Mouse (Mus musculus): ENCODE measurements around the gene Rgl1. TPM values are rescaled to one million over a fixed set of nuclear protein-coding genes. Genes with fewer than 3 reads are reported as not detected.

Rgl1 gene
- polyA plus RNA-seq, 1 experiment, result 14.4 TPM

GRCm38 (mm10) chr1:152605895-152606625 is 160.1 kb downstream of the Rgl1 start:
- Histone ChIP-seq H3K4me3 (ENCODE audit: extremely low read depth, insufficient read depth, insufficient read length) (no peak overlapping the region; the same call in 1 of the 2 replicates), H3K4me1 (ENCODE audit: control insufficient read depth, insufficient read depth, insufficient read length) (peaks cover 7% of the 10 kb centered on the region; the same call in 1 of the 2 replicates), H3K36me3 (ENCODE audit: control insufficient read depth, insufficient read depth, low read length) (no peaks in the 10 kb centered on the region), H3K27ac (ENCODE audit: insufficient read depth, low read length) (peak overlapping the region; percentile 63), H3K27me3 (ENCODE audit: control insufficient read depth, insufficient read depth, low read length) (no peaks in the 10 kb centered on the region)
- DNase-seq (ENCODE audit: low read depth in 1 of 2, low spot score in 2 of 2), result no peak
- TF ChIP-seq CTCF (IDR thresholded peaks at IDR 0.05; ENCODE audit: extremely low read depth, insufficient read depth, insufficient read length, insufficient replicate concordance) (no peak), POLR2A (IDR thresholded peaks at IDR 0.05; ENCODE audit: low read depth, low read length) (no peak)
- WGBS, result 51% methylated on average over 5 of the region's 5 CpGs

GRCm38 (mm10) chr1:152604147-152604546 is 162.0 kb downstream of the Rgl1 start:
- Histone ChIP-seq H3K36me3 (ENCODE audit: control insufficient read depth, insufficient read depth, low read length) (no peaks in the 10 kb centered on the region), H3K27ac (ENCODE audit: insufficient read depth, low read length) (no peak overlapping the region), H3K4me1 (ENCODE audit: control insufficient read depth, insufficient read depth, insufficient read length) (peaks cover 9% of the 10 kb centered on the region; the same call in 1 of the 2 replicates), H3K4me3 (ENCODE audit: extremely low read depth, insufficient read depth, insufficient read length) (no peak overlapping the region), H3K27me3 (ENCODE audit: control insufficient read depth, insufficient read depth, low read length) (no peaks in the 10 kb centered on the region)
- TF ChIP-seq CTCF (IDR thresholded peaks at IDR 0.05; ENCODE audit: extremely low read depth, insufficient read depth, insufficient read length, insufficient replicate concordance), result no peak
- no peak for TF ChIP-seq POLR2A (IDR thresholded peaks at IDR 0.05; ENCODE audit: low read depth, low read length)
- WGBS, result 49% methylated on average over 6 of the region's 6 CpGs
- DNase-seq (ENCODE audit: low read depth in 1 of 2, low spot score in 2 of 2), result no peak

GRCm38 (mm10) chr1:152603628-152604027 is 162.5 kb downstream of the Rgl1 start:
- Histone ChIP-seq H3K27ac (ENCODE audit: insufficient read depth, low read length) (no peak overlapping the region), H3K27me3 (ENCODE audit: control insufficient read depth, insufficient read depth, low read length) (no peaks in the 10 kb centered on the region), H3K4me3 (ENCODE audit: extremely low read depth, insufficient read depth, insufficient read length) (no peak overlapping the region), H3K36me3 (ENCODE audit: control insufficient read depth, insufficient read depth, low read length) (no peaks in the 10 kb centered on the region), H3K4me1 (ENCODE audit: control insufficient read depth, insufficient read depth, insufficient read length) (peaks cover 13% of the 10 kb centered on the region; the same call in 1 of the 2 replicates)
- WGBS, result 91% methylated on average over 9 of the region's 9 CpGs
- no peak for DNase-seq (ENCODE audit: low read depth in 1 of 2, low spot score in 2 of 2)
- no peak for TF ChIP-seq CTCF (IDR thresholded peaks at IDR 0.05; ENCODE audit: extremely low read depth, insufficient read depth, insufficient read length, insufficient replicate concordance)
- TF ChIP-seq POLR2A (IDR thresholded peaks at IDR 0.05; ENCODE audit: low read depth, low read length), result no peak

- H3K4me3 ChIP-seq (ENCODE audit: extremely low read depth, insufficient read depth, insufficient read length), result no peak overlapping the region
- no peaks in the 10 kb centered on the region for H3K36me3 ChIP-seq (ENCODE audit: control insufficient read depth, insufficient read depth, low read length)
- H3K4me1 ChIP-seq (ENCODE audit: control insufficient read depth, insufficient read depth, insufficient read length), result peaks cover 13% of the 10 kb centered on the region
- 83% methylated on average over 2 of the region's 2 CpGs for WGBS
- no peak overlapping the region for H3K27ac ChIP-seq (ENCODE audit: insufficient read depth, low read length)
- no peaks in the 10 kb centered on the region for H3K27me3 ChIP-seq (ENCODE audit: control insufficient read depth, insufficient read depth, low read length)
- TF ChIP-seq CTCF (IDR thresholded peaks at IDR 0.05; ENCODE audit: extremely low read depth, insufficient read depth, insufficient read length, insufficient replicate concordance) (no peak), POLR2A (IDR thresholded peaks at IDR 0.05; ENCODE audit: low read depth, low read length) (no peak)
- no peak for DNase-seq (ENCODE audit: low read depth in 1 of 2, low spot score in 2 of 2)
Observed at GRCm38 (mm10) chr1:152600494-152600893, 165.7 kb downstream of the Rgl1 start.

- Histone ChIP-seq H3K27me3 (ENCODE audit: control insufficient read depth, insufficient read depth, low read length) (no peaks in the 10 kb centered on the region), H3K36me3 (ENCODE audit: control insufficient read depth, insufficient read depth, low read length) (no peaks in the 10 kb centered on the region), H3K4me3 (ENCODE audit: extremely low read depth, insufficient read depth, insufficient read length) (no peak overlapping the region), H3K27ac (ENCODE audit: insufficient read depth, low read length) (peak overlapping the region; percentile 47), H3K4me1 (ENCODE audit: control insufficient read depth, insufficient read depth, insufficient read length) (peaks cover 24% of the 10 kb centered on the region)
- TF ChIP-seq CTCF (IDR thresholded peaks at IDR 0.05; ENCODE audit: extremely low read depth, insufficient read depth, insufficient read length, insufficient replicate concordance) (no peak), POLR2A (IDR thresholded peaks at IDR 0.05; ENCODE audit: low read depth, low read length) (no peak)
- WGBS, result 48% methylated on average over 8 of the region's 8 CpGs
- no peak for DNase-seq (ENCODE audit: low read depth in 1 of 2, low spot score in 2 of 2)
Observed at GRCm38 (mm10) chr1:152599347-152599746, 166.8 kb downstream of the Rgl1 start.

GRCm38 (mm10) chr1:152594690-152595089 is 171.5 kb downstream of the Rgl1 start:
- DNase-seq (ENCODE audit: low read depth in 1 of 2, low spot score in 2 of 2), result no peak
- H3K4me1 ChIP-seq (ENCODE audit: control insufficient read depth, insufficient read depth, insufficient read length), result peaks cover 46% of the 10 kb centered on the region
- no peak overlapping the region for H3K4me3 ChIP-seq (ENCODE audit: extremely low read depth, insufficient read depth, insufficient read length)
- 18% methylated on average over 5 of the region's 5 CpGs for WGBS
- no peaks in the 10 kb centered on the region for H3K27me3 ChIP-seq (ENCODE audit: control insufficient read depth, insufficient read depth, low read length)
- H3K36me3 ChIP-seq (ENCODE audit: control insufficient read depth, insufficient read depth, low read length), result no peaks in the 10 kb centered on the region
- H3K27ac ChIP-seq (ENCODE audit: insufficient read depth, low read length), result peak overlapping the region; percentile 57; the same call in 1 of the 2 replicates
- TF ChIP-seq CTCF (IDR thresholded peaks at IDR 0.05; ENCODE audit: extremely low read depth, insufficient read depth, insufficient read length, insufficient replicate concordance), result no peak
- no peak for TF ChIP-seq POLR2A (IDR thresholded peaks at IDR 0.05; ENCODE audit: low read depth, low read length)
